Mouse (Mus musculus): ENCODE results near the gene Ten1.

- TF ChIP-seq CTCF (IDR thresholded peaks at IDR 0.05; ENCODE audit: insufficient read depth, low read depth, low read length) (no peak), POLR2A (IDR thresholded peaks at IDR 0.05; ENCODE audit: insufficient read depth, low read depth, low read length) (no peak)
Measured at GRCm38 (mm10) chr11:116170003-116170800, 28.5 kb upstream of the Ten1 start.

All from olfactory bulb, adult 2 months (tissue).